Mouse (Mus musculus) right cerebral cortex, postnatal 4 days (tissue): ENCODE data around the gene Ear10.
"Not testable (repeated sequence)": the region's sequence is repeated elsewhere in the genome, so short reads cannot be mapped to it uniquely, and the experiment has no call there.

Source experiments
- DNase-seq: peaks from one replicate; pipeline ENCODE4 v3.0.0-alpha.2; 2022

Ear10 gene

DNA sequence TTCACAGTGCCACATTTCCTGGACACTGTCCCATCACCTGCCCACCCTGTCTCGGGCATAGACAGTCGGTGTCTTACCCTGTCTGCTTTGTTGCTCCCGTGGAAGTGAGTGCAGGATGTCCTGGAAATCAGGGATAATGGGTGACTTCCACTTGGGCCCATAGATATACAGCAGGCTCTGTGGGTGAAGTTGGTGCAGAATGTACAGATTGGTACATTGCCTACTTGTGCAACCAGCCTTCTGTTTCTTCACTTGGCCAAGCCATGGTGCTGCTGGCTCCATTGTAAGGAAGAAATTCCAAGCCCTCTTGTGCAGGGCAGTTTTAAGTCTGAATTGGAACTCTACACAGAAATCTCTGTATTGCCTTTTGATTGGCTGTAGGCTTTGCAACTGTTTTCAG is at the start of gene Ear10:
Gene Ear10, minus strand, starts transcription at position 101 of the 400 bp plus-strand sequence.
- DNase-seq, result not testable (repeated sequence)

DNA sequence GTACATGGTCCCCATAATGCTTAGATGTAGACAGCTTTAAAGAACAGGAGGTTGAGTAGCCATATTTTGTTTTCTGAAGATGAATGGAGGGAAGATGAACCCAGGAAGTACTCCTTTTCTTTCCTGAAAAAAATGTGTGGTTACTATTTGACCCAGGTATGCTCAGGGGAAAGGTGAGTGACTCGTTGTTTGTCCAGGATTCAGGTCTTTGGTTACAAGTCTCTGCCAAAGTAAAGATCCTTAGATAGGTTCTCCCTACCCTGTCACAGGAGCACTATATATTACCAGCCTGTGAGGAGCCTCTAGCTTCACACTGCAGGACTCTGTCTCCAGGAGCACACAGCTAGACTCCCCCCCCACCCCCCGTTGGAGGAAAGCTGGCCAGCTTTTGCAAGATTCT is 33.4 kb upstream of the Ear10 start, which contains the start of gene Ang5:
Gene Ang5, plus strand, starts transcription at position 301 of the 400 bp plus-strand sequence.
- DNase-seq, result not testable (repeated sequence)

DNA sequence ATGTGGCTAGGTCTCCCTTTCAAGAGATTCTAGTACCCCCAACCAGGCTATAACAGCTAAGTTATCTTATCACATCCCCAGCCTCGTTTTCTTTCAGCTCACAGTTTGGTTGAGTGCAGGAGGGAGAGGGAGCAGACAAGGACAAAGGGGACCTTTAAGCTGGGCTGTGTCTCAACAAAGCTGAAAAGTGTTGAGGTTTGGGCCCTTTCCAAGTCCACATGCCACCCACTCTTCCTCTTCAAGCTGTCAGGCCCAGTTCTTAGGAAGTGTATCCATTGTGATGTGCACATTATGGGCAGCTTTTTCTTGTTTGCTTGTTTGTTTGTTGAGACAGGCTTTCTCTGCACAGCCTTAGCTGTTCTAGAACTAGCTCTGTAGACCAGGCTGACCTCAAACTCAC is 31.7 kb upstream of the Ear10 start:
- DNase-seq, result not testable (repeated sequence)

DNA sequence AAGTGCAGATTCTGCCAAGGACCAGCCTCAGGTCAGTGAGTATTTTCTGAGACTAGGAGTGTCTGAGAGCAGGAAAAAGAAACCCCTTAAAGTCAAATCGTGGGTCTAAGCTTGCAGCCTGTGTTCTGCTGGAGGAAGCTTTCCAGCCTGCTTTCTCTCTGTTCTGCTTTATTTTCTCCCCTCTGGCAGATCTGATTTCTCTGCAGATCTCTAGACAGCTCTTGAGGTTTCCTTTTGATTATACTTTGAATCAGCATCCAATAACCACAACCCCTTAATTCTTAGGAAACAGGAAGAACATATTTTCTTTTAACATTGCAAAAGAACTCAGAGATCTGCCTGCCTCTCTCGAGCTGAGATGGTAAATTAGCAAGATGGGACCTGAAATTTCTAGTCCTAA is 30.0 kb upstream of the Ear10 start:
- DNase-seq, result not testable (repeated sequence)

DNA sequence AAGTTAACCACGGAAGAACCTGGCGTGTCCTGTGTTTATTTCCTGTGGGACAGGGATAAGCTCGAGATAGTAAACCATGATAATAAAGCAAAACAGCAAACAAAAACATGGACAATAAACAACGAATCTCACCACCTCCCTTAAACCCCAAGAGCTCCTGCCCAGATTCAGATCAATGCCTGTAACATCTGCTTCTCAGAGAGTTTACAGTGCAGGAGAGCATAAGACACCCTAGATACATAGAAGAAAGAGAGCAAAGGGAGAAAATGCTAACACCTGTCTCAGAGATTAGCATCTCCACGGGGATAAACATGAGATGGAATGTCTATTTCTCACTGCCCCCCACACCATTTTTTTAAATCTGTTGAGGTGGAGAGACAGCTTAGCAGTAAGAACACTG is 10.0 kb upstream of the Ear10 start:
- DNase-seq, result not testable (repeated sequence)

DNA sequence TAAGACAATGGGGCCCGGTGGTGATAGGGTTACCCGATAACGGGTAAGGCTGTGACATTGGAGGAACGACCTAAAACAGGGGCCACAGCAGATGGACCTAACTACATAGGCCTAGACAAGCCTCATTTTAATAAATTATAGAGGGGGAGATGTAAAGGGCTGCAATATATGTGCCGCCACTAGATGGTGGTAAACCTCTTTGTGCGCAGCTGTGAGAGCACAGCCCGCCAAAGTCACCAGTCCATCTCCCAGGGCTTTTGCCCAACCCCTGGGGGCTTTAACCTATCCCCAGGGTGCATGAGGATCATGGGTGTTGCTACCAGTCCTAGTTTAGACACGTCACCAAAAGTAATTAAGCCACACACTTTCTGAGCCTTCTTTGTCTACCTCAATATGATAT is 9.6 kb upstream of the Ear10 start:
- DNase-seq, result peak; percentile 47

DNA sequence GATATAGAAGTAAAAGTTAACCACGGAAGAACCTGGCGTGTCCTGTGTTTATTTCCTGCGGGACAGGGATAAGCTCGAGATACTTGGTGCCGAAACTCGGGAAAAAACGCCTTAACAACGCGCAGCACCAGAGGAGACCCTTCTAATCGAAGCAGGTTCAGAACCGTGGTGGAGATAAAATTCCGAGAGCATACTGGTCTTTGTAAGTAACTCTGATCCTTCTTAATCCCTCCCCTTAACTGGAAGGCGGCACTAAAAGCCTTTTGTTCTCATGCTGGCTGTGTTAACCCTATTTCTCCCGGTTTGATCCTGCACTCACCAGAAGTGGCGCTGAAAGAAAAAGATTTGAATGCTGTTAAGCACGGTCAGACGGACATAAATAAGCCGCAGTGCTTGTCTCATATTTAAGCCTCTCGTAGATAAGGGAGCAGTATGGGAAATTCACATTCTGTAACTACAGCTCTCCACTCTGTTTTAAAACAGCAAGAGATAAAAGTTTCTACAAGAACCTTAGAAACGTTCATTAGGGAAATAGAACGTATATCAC is 2.1 kb upstream of the Ear10 start:
- not testable (repeated sequence) for DNase-seq

DNA sequence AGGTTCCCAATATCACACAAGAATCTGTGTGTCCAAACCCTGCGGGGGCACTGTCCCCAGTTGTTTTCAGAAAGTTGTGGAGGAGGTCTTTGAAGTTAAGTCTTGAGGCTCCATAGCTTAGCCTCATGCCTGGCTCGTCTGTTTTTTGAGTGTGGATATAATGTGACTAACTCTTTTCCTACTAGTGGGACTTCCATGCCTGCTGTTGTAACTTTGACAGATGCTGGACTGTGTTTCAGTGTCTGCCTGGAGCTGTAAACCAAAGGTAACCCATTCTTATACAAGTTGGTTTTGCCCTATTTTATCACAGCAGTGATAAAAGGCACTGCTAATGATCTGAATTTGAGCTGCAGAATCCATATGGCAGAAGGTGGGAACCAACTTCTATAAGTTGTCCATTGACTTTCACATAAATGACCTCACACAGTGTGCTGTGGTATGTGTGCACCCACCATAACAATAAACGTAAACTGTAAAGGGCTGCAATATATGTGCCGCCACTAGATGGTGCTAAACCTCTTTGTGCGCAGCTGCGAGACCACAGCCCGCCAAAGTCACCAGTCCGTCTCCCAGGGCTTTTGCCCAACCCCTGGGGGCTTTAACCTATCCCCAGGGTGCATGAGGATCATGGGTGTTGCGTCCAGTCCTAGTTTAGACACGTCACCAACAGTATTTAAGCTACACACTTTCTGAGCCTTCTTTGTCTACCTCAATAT is 1.5 kb upstream of the Ear10 start, which contains the start of gene Gm8113:
Gene Gm8113, plus strand, starts transcription at position 703 of the 716 bp plus-strand sequence.
- peak; percentile 65 for DNase-seq

DNA sequence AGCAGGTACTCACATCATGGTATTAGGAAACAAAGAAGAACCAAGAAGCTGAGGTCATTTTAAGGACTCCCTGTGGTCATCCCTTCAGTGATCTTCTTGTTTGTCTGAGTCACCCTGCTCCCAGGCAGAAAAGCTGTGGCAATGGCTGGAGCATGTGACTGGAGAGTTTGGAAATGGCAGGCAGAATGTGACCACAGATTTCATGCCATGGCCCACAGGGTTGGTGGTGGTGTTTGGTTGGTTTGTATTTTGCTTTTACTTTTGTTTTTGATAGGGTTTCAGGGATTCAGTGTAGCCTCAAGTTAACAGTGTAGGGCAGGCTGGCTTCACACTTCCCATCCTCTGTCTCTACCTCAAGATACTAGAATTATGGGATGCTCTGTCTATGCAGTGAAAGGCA is 5.1 kb downstream of the Ear10 start:
- DNase-seq, result not testable (repeated sequence)

DNA sequence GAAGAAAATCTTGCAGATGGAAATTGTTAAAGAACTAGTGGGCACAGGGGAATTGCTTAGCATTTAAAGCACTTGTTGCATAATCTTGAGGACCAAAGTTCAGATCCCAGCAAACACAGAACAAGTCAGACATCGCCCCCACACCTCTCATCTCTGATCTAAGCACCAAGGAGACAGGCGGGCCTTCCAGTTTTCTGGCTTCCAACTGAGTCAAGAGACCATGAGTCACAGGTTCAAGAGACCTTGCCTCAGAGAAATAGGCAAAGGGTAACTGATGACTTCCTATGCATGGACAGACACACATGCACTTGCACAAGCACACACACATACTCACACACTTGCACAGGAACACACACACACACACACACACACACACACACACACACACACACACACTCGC is 24.8 kb downstream of the Ear10 start:
- not testable (repeated sequence) for DNase-seq

DNA sequence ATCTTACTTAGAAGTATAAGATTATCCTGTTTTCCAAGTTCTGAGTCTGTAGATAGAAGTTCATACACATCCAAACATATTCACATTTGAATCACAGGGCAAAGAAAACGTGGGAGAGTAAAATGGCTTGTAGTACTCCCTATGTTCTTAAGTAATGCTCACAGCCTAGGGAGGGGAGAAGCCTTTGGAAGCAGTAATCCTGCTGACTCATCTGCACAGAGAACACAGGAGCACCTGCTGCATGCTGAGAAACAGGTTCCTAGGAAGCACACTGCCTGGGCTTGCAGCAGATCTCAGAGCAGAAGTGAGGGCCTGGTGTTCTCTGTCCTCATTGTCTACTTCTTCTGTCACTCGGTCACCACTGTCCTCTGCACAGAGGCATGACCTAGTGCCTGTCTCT is 28.0 kb downstream of the Ear10 start:
- DNase-seq, result not testable (repeated sequence)

DNA sequence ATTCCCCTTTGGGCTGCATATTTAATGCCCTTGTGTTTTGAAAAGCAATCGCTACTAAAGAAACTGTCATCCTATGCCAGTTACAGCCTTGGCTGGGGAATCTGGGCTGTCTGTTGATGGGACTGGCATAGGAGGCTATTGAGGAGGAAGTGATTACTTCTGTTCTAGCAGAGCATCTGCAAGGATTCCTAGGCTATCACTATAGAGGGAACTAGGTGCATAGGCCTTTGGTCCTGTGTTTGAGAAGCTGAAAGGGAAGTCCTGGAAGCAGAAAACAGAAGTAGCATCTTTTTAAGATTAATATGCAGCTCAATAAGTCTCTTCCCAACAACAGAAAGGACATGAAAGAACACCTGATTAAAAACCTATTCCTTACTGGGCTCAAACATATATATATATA is 32.1 kb downstream of the Ear10 start:
- not testable (repeated sequence) for DNase-seq

DNA sequence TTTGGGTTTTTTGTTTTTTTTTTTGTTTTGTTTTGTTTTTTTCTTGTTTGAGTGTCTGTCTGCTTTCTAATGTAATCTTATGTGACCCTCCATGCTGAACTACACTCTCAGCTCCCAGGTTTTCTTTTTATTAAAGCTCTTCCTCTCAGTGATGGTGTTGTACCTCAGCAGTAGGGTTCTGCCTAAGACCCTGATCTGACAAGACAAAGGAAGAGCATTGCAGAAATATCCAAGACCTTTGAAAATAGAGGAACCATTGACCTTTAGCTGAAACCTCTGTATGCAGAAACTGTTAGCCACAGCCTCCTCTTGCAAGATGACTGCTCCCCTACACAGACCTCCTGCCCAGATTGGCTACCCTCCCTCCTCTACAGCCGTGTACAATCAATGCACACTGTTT is 37.1 kb downstream of the Ear10 start:
- not testable (repeated sequence) for DNase-seq

DNA sequence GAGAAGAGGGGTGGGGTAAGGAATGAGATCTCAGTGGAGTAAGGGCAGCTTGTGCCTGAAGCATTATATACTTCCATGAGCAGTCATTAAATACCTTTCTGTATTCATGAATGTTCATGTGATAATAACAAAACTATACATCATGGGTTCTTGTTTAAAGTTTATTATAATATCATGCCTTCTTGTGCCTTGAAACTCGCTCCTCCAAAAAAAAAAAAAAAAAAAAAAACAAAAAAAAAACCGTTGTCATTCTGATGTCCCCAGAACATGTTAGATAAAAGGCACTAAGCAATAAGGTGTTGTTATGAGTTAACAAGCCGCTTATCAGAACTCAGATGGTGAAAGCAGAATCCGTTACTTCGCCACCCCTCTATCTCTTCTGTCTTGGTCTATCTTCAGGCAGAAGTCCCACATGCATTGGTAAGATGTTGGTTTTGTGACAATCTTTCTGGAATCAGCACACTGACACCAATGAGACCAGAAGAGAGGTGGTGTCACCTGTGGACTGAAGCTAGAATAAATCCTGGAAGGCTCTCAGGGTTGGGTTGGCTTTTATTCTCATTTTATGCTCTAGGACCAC is 43.3 kb downstream of the Ear10 start:
- DNase-seq, result not testable (repeated sequence)

DNA sequence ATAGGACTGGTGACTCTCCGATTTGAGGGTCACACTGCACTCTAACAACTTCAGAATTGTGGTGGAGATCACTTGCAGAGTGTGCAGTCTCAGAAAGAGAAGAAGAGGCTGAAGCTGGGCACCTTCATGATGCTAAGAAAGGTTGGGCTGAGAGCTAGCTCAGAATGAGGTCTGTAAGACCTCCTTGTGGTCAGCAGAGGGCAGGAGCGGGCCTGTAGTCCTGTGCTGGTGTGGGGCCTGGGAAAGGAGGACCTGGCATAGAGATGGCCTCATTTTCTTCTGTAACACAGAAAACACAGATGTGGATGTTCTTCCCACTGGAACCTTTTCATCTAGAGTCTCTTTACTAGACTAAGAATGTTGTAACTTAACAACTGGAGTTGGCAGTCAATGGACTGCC is 45.6 kb downstream of the Ear10 start:
- DNase-seq, result not testable (repeated sequence)

DNA sequence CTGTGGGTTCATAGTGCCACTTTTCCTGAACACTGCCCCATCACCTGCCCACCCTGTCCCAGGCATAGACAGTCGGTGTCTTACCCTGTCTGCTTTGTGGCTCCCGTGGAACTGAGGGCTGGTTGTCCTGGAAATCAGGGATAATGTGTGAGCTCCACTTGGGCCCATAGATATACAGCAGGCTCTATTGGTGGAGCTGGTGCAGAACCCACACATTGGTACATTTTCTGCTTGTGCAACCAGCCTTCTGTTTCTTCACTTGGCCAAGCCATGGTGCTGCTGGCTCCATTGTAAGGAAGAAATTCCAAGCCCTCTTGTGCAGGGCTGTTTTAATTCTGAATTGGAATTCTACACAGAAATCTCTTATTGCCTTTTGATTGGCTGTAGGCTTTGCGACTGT is 47.9 kb downstream of the Ear10 start, which contains the start of gene Ear1:
Gene Ear1, minus strand, starts transcription at position 101 of the 400 bp plus-strand sequence.
- DNase-seq, result not testable (repeated sequence)

DNA sequence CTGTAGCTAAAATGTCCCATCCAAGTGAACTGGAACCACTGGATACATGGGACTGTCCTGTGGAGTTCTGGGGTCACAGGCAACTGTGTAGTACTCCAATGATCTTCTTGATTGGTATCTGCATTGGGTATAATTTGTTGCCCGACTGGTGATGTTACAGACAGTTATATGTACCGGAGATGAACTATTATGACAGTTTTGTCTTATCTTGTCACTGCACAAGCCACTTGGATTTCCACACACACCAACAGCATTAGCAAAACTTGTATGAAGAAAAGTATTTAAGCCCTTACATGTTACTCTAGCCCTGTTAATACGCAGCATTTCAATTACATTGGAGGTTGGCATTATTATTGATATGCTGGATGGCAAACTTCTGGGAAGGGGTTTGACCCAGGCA is 48.5 kb downstream of the Ear10 start:
- DNase-seq, result not testable (repeated sequence)
